Mouse (Mus musculus) inflammation-experienced regulatory T-cells, adult 6 months (primary cell): ENCODE data around the gene Nkx3-2. TPM values are rescaled to one million over a fixed set of nuclear protein-coding genes. Genes with fewer than 3 reads are reported as not detected.

Experiments
- polyA plus RNA-seq, 3 experiments: library from polyadenylated mRNA; unstranded; fragments of 100-300 nt; shearing (Covaris generic); gene quantifications; one replicate each; pipeline ENCODE4 v1.2.1; 2017

Gene Nkx3-2
- polyA plus RNA-seq, 3 experiments from 2014 or later = not detected

Other genes starting within 250 kb of the Nkx3-2 start
- gene Rab28, start 56.3 kb downstream of the Nkx3-2 start, polyA plus RNA-seq = 10 to 100 TPM; 19.1 to 31.4 (median 20.1) TPM
- 10 to 100 TPM; 32.6 to 41.4 (median 38.2) TPM for gene Bod1l, start 79.8 kb upstream of the Nkx3-2 start, polyA plus RNA-seq